10 mouse cellular contexts compared by ENCODE assay signal in genomic region chr8:83177317-83178195, GRCm38 (mm10). TPM values are rescaled to one million over a fixed set of nuclear protein-coding genes. Genes with fewer than 3 reads are reported as not detected.
DNase-seq lines count a peak whose midpoint lies in the region; ATAC-seq lines count a peak whose summit lies in the region.
"Had no signal": no experiment of that assay in that cellular context is flagged by ENCODE, and none has a peak within 500 bp of the region (broad histone marks: within the 10 kb centered on the region; RNA-seq: fewer than 3 reads in every experiment).

No protein-coding gene starts in this region.

- H3K36me3 ChIP-seq in heart, embryonic 16.5 days (ENCODE audit: control insufficient read depth, insufficient read depth): no peaks in the 10 kb centered on the region
- no peaks in the 10 kb centered on the region for H3K36me3 ChIP-seq in embryonic facial prominence, embryonic 10.5 days (replicated peaks)
- no peaks in the 10 kb centered on the region for H3K36me3 ChIP-seq in hindbrain, embryonic 12.5 days
- no peaks in the 10 kb centered on the region for H3K36me3 ChIP-seq in midbrain, embryonic 15.5 days (replicated peaks)
- H3K36me3 ChIP-seq: G1E had no signal

- no peak for DNase-seq in heart, adult 18-20 months
- no peak for DNase-seq in embryonic facial prominence, embryonic 10.5 days (ENCODE audit: low spot score)
- DNase-seq in right cerebral cortex, postnatal 36 days (ENCODE audit: low spot score in 2 of 2): no peak
- DNase-seq in natural killer cell, adult 2 months (ENCODE audit: low spot score in 2 of 2): no peak
- DNase-seq in lung, adult 18-20 months: no peak

- WGBS in heart, embryonic 16.5 days: 26% methylated on average over 11 of the region's 11 CpGs
- 18% methylated on average over 11 of the region's 11 CpGs for WGBS in embryonic facial prominence, embryonic 10.5 days
- 21% methylated on average over 11 of the region's 11 CpGs for WGBS in hindbrain, embryonic 12.5 days
- 8% methylated on average over 11 of the region's 11 CpGs for WGBS in midbrain, embryonic 15.5 days

- H3K4me1 ChIP-seq in heart, embryonic 16.5 days (ENCODE audit: control insufficient read depth, insufficient read depth, low read length): peaks cover 8% of the 10 kb centered on the region; the same call in 1 of the 2 replicates
- H3K4me1 ChIP-seq in embryonic facial prominence, embryonic 10.5 days: peaks cover 29% of the 10 kb centered on the region
- H3K4me1 ChIP-seq in hindbrain, embryonic 12.5 days: peaks cover 53% of the 10 kb centered on the region
- peaks cover 50% of the 10 kb centered on the region for H3K4me1 ChIP-seq in midbrain, embryonic 15.5 days

- no peak overlapping the region for H3K27ac ChIP-seq in heart, embryonic 16.5 days (ENCODE audit: low read length)
- peak overlapping the region; percentile 61 for H3K27ac ChIP-seq in embryonic facial prominence, embryonic 10.5 days (replicated peaks)
- H3K27ac ChIP-seq in hindbrain, embryonic 12.5 days: peak overlapping the region; percentile 49
- peak overlapping the region; percentile 48 for H3K27ac ChIP-seq in midbrain, embryonic 15.5 days

- H3K4me2 ChIP-seq in heart, embryonic 16.5 days (ENCODE audit: low read depth, low read length): peak overlapping the region; percentile 9; the same call in 1 of the 2 replicates
- H3K4me2 ChIP-seq in hindbrain, embryonic 12.5 days (replicated peaks): no peak overlapping the region
- H3K4me2 ChIP-seq in midbrain, embryonic 15.5 days: no peak overlapping the region

- H3K9me3 ChIP-seq in heart, embryonic 16.5 days (replicated peaks; ENCODE audit: control insufficient read depth, low read length): no peaks in the 10 kb centered on the region
- no peaks in the 10 kb centered on the region for H3K9me3 ChIP-seq in embryonic facial prominence, embryonic 10.5 days
- no peaks in the 10 kb centered on the region for H3K9me3 ChIP-seq in hindbrain, embryonic 12.5 days (replicated peaks)
- no peaks in the 10 kb centered on the region for H3K9me3 ChIP-seq in midbrain, embryonic 15.5 days
- H3K9me3 ChIP-seq: G1E; megakaryocyte, embryonic 14.5 days had no signal

- ATAC-seq in heart, embryonic 16.5 days (replicated peaks; ENCODE audit: extremely low read depth, insufficient read depth, low FRiP score): no peak
- ATAC-seq in hindbrain, embryonic 12.5 days (ENCODE audit: low FRiP score): peak; percentile 57
- peak; percentile 72 for ATAC-seq in midbrain, embryonic 15.5 days (replicated peaks)

- H3K27me3 ChIP-seq in heart, embryonic 16.5 days (ENCODE audit: control insufficient read depth, insufficient read depth, low read length): no peaks in the 10 kb centered on the region
- no peaks in the 10 kb centered on the region for H3K27me3 ChIP-seq in embryonic facial prominence, embryonic 10.5 days (replicated peaks; ENCODE audit: low read depth, poor library complexity, severe bottlenecking)
- no peaks in the 10 kb centered on the region for H3K27me3 ChIP-seq in hindbrain, embryonic 12.5 days
- H3K27me3 ChIP-seq in midbrain, embryonic 15.5 days (replicated peaks): no peaks in the 10 kb centered on the region

- no peak overlapping the region for H3K9ac ChIP-seq in heart, embryonic 16.5 days (ENCODE audit: low read length)
- no peak overlapping the region for H3K9ac ChIP-seq in hindbrain, embryonic 12.5 days
- no peak overlapping the region for H3K9ac ChIP-seq in midbrain, embryonic 15.5 days

- H3K4me3 ChIP-seq in heart, embryonic 16.5 days (ENCODE audit: low read length): no peak overlapping the region
- peak overlapping the region; percentile 18; the same call in 1 of the 2 replicates for H3K4me3 ChIP-seq in embryonic facial prominence, embryonic 10.5 days
- no peak overlapping the region for H3K4me3 ChIP-seq in hindbrain, embryonic 12.5 days
- no peak overlapping the region for H3K4me3 ChIP-seq in midbrain, embryonic 15.5 days
- H3K4me3 ChIP-seq: megakaryocyte, embryonic 14.5 days had no signal

RNA-seq across cellular contexts. Expression of gene Gm10645, which starts 11.6 kb away (rescaled TPM):
- polyA plus RNA-seq in heart, embryonic 16.5 days (2015; fragmentation: Nextera tagmentation; extraction: Ambion mirVana): 0.58 and 0.86 TPM in 2 replicates
- total RNA-seq in heart, adult 18-20 months (2021): not detected
- polyA plus RNA-seq in embryonic facial prominence, embryonic 10.5 days (2016; fragmentation: Nextera tagmentation; extraction: Ambion mirVana): 1.9 and 2.2 TPM in 2 replicates
- polyA plus RNA-seq in hindbrain, embryonic 12.5 days (2016; fragmentation: Nextera tagmentation; extraction: Ambion mirVana): 7.5 and 7.9 TPM in 2 replicates
- 8.0 and 8.6 TPM in 2 replicates for polyA plus RNA-seq in midbrain, embryonic 15.5 days (2015; fragmentation: Nextera tagmentation; extraction: Ambion mirVana)
- total RNA-seq: G1E had no signal
- polyA plus RNA-seq: G1E had no signal

RNA-seq across cellular contexts. Expression of gene Tbc1d9, which starts 12.4 kb away (rescaled TPM):
- 0.66 and 1.1 TPM in 2 replicates for polyA plus RNA-seq in heart, embryonic 16.5 days (2015; fragmentation: Nextera tagmentation; extraction: Ambion mirVana)
- 1 to 10 TPM; 3.0 to 4.0 TPM for total RNA-seq in heart, adult 18-20 months (2021)
- 3.3 and 3.8 TPM in 2 replicates for polyA plus RNA-seq in embryonic facial prominence, embryonic 10.5 days (2016; fragmentation: Nextera tagmentation; extraction: Ambion mirVana)
- 14.8 and 16.3 TPM in 2 replicates for polyA plus RNA-seq in hindbrain, embryonic 12.5 days (2016; fragmentation: Nextera tagmentation; extraction: Ambion mirVana)
- 18.1 and 18.9 TPM in 2 replicates for polyA plus RNA-seq in midbrain, embryonic 15.5 days (2015; fragmentation: Nextera tagmentation; extraction: Ambion mirVana)
- polyA plus RNA-seq: G1E had no signal
